Mouse (Mus musculus) lung, embryonic 16.5 days (tissue): Measurements from ENCODE around the gene Cdh13. TPM values are rescaled to one million over a fixed set of nuclear protein-coding genes. Genes with fewer than 3 reads are reported as not detected.
"Not testable (repeated sequence)": the region's sequence is repeated elsewhere in the genome, so short reads cannot be mapped to it uniquely, and the experiment has no call there.

Source experiments
- ATAC-seq: fragments of 200-750 bp; cut with Nextera tagmentation; 2 replicates; pipeline ENCODE4 v1.8.0; 2017; ENCODE audit warnings: low read depth, mild to moderate bottlenecking, moderate library complexity
- H3K27ac ChIP-seq: fragments of 300-500 bp; sonication (generic); 2 replicates; pipeline ENCODE4 v1.5.1; 2014; ENCODE audit warnings: mild to moderate bottlenecking, control low read depth, low read length
- H3K27me3 ChIP-seq: fragments of 300-500 bp; sonication (generic); 2 replicates; pipeline ENCODE4 v1.6.1; 2014; ENCODE audit warnings: low read depth, low read length, mixed read lengths; ENCODE audit not compliant: control insufficient read depth, insufficient read depth
- H3K36me3 ChIP-seq: fragments of 300-500 bp; sonication (generic); 2 replicates; pipeline ENCODE4 v1.6.1; 2014; ENCODE audit warnings: low read length; ENCODE audit not compliant: control insufficient read depth, insufficient read depth
- H3K4me1 ChIP-seq: fragments of 300-500 bp; sonication (generic); replicated peaks from 2 replicates; pipeline ENCODE4 v1.6.1; 2014; ENCODE audit warnings: low read length, mixed read lengths; ENCODE audit not compliant: control insufficient read depth, insufficient read depth
- H3K4me2 ChIP-seq: fragments of 300-500 bp; sonication (generic); 2 replicates; pipeline ENCODE4 v1.6.1; 2014; ENCODE audit warnings: low read depth, low read length, control low read depth
- H3K4me3 ChIP-seq: fragments of 300-500 bp; sonication (generic); 2 replicates; pipeline ENCODE4 v1.5.1; 2014; ENCODE audit warnings: mild to moderate bottlenecking, low read length, control low read depth
- H3K9ac ChIP-seq: fragments of 300-500 bp; sonication (generic); 2 replicates; pipeline ENCODE4 v1.6.1; 2014; ENCODE audit warnings: low read length, control low read depth
- H3K9me3 ChIP-seq: fragments of 300-500 bp; sonication (generic); 2 replicates; pipeline ENCODE4 v1.6.1; 2016; ENCODE audit warnings: low read length; ENCODE audit not compliant: control insufficient read depth
- WGBS: fragments of 180-500 bp; shearing (Covaris S2); extraction: QIAGEN DNeasy Blood & Tissue Kit; methylation state at CpG from one replicate; pipeline ENCODE4 v1.1.7; 2014; 5-methylcytosine and 5-hydroxymethylcytosine counted together
- polyA plus RNA-seq: library from polyadenylated mRNA; unstranded; fragments of >200 nt; fragmentation: Nextera tagmentation; extraction: Ambion mirVana; gene quantifications from 2 replicates; pipeline ENCODE4 v1.2.1, GENCODE M21; 2015

The Cdh13 gene
- polyA plus RNA-seq, 1 experiment from 2014 or later: 5.8 TPM

- Histone ChIP-seq H3K9me3 (no peaks in the 10 kb centered on the region), H3K9ac (no peak overlapping the region), H3K4me3 (no peak overlapping the region), H3K27me3 (no peaks in the 10 kb centered on the region), H3K27ac (no peak overlapping the region), H3K36me3 (peaks cover 15% of the 10 kb centered on the region), H3K4me2 (no peak overlapping the region), H3K4me1 (no peaks in the 10 kb centered on the region)
- ATAC-seq: no peak
- WGBS: 68% methylated on average over 10 of the region's 10 CpGs
Observed at GRCm38 (mm10) chr8:119352977-119353658, 1069.6 kb downstream of the Cdh13 start.

- Histone ChIP-seq H3K4me3 (no peak overlapping the region), H3K4me1 (no peaks in the 10 kb centered on the region), H3K27me3 (no peaks in the 10 kb centered on the region), H3K9ac (no peak overlapping the region), H3K4me2 (no peak overlapping the region), H3K36me3 (peaks cover 11% of the 10 kb centered on the region), H3K9me3 (no peaks in the 10 kb centered on the region), H3K27ac (no peak overlapping the region)
- 81% methylated on average over 6 of the region's 6 CpGs for WGBS
- no peak for ATAC-seq
Observed at GRCm38 (mm10) chr8:119353659-119354023, 1070.1 kb downstream of the Cdh13 start.

GRCm38 (mm10) chr8:119356631-119357030 is 1073.1 kb downstream of the Cdh13 start:
- not testable (repeated sequence) for ATAC-seq

GRCm38 (mm10) chr8:119358175-119358574 is 1074.6 kb downstream of the Cdh13 start:
- WGBS: 62% methylated on average over 7 of the region's 7 CpGs

More at GRCm38 (mm10) chr8:119356631-119357030, 1073.1 kb downstream of the Cdh13 start:
- WGBS: 57% methylated on average over 5 of the region's 5 CpGs
- H3K9me3 ChIP-seq, H3K4me3 ChIP-seq, H3K27me3 ChIP-seq, H3K4me2 ChIP-seq, H3K9ac ChIP-seq, H3K27ac ChIP-seq, H3K4me1 ChIP-seq, H3K36me3 ChIP-seq: not testable (repeated sequence)

GRCm38 (mm10) chr8:119358836-119359235 is 1075.3 kb downstream of the Cdh13 start:
- no peak overlapping the region for H3K27ac ChIP-seq
- H3K4me1 ChIP-seq: 0 out of 2 replicates have a peak, but pooled peaks cover 3% of the 10 kb centered on the region
- H3K27me3 ChIP-seq: no peaks in the 10 kb centered on the region; the same call in 1 of the 2 replicates
- no peaks in the 10 kb centered on the region for H3K9me3 ChIP-seq
- no peak overlapping the region for H3K4me3 ChIP-seq
- H3K4me2 ChIP-seq: no peak overlapping the region
- 35% methylated on average over 14 of the region's 14 CpGs for WGBS
- no peaks in the 10 kb centered on the region for H3K36me3 ChIP-seq
- ATAC-seq: no peak
- no peak overlapping the region for H3K9ac ChIP-seq

More at GRCm38 (mm10) chr8:119358175-119358574, 1074.6 kb downstream of the Cdh13 start:
- H3K27me3 ChIP-seq: no peaks in the 10 kb centered on the region; the same call in 1 of the 2 replicates
- H3K4me3 ChIP-seq: no peak overlapping the region
- H3K9ac ChIP-seq: no peak overlapping the region
- ATAC-seq: no peak
- no peak overlapping the region for H3K27ac ChIP-seq
- no peaks in the 10 kb centered on the region for H3K9me3 ChIP-seq
- H3K4me2 ChIP-seq: no peak overlapping the region
- no peaks in the 10 kb centered on the region for H3K36me3 ChIP-seq
- 0 out of 2 replicates have a peak, but pooled peaks cover 3% of the 10 kb centered on the region for H3K4me1 ChIP-seq

GRCm38 (mm10) chr8:119360686-119361295 is 1077.3 kb downstream of the Cdh13 start:
- peak; percentile 80 for ATAC-seq
- H3K9me3 ChIP-seq: no peaks in the 10 kb centered on the region
- H3K36me3 ChIP-seq: no peaks in the 10 kb centered on the region
- no peak overlapping the region for H3K9ac ChIP-seq
- no peak overlapping the region for H3K27ac ChIP-seq
- WGBS: 26% methylated on average over 8 of the region's 8 CpGs
- H3K4me1 ChIP-seq: 0 out of 2 replicates have a peak, but pooled peaks cover 3% of the 10 kb centered on the region
- no peak overlapping the region for H3K4me2 ChIP-seq
- H3K27me3 ChIP-seq: no peaks in the 10 kb centered on the region; the same call in 1 of the 2 replicates
- H3K4me3 ChIP-seq: no peak overlapping the region
